Mouse (Mus musculus): Measurements from ENCODE around the gene Uvrag.
"Not testable (repeated sequence)": the region's sequence is repeated elsewhere in the genome, so short reads cannot be mapped to it uniquely, and the experiment has no call there.

Uvrag gene

DNA sequence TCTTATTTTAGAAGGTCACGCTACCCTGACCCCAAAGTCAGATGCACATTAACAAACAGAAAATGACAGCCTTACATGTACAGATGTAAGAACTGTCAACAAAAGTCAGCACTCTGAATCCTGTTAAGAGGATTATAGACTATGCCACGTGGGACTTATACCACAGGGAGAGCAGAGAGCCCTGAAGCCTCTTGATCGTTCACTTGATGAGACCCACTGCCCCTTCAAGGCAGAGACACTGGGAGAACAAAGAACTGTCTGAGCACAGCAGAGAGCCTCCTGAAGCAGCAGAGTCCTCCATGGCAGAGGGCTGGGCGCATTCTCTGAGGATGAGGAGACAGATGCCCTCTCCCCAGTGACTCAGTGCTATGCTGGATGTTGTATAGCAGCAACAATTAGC, 166.4 kb downstream of the Uvrag start:
- DNase-seq (ENCODE audit: low spot score) = no peak

DNA sequence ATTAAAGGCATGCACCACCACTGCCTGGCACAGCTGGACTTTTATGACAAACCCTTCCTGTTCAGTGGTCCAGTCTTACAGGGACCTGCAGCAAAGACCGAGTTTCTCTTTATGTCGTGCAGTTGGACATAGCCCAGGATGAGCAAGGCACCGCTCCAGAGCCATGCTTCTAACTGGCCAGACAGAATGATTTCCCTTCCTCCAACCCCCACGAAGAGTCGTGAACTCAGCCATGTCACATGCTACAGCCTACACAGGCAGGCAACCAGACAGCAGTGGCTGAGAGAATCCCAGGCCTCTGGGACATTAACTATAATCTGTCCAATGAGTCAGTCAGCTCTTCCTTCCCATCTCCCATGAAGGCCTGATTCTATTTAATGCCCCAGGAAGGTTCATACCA, 170.2 kb downstream of the Uvrag start:
- DNase-seq (ENCODE audit: low spot score) = no peak

DNA sequence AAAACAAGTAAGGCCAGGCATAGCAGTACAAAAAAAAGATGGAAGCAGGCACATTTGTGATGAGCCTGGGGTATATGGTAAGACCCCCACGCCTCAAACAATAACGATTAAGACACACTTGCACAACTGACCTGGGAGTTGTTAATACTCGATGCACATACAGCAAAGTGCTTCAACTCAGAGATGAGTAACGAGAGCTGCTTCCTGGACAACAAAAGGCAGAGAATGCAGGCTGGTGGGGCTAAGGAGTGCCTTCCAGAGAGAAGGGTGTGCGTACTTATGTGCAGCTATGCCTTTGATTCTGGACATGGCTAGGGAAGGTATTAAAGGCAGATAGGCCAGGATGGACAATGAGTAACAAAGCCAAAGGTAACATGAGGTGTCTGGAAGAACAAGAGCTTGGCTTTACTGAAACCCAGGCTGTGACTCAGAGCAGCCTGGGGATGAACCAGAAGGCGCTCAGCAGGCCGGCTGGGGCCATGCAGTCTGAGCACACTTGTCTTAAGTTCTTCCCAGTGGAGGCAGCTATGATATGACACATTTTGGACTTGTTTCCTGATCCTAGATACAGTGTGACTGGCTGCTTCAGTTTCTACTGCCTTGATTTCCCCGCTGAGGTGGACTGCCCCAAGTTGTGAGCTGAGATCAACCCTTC, 172.1 kb downstream of the Uvrag start:
- no peak for DNase-seq (ENCODE audit: low spot score)

DNA sequence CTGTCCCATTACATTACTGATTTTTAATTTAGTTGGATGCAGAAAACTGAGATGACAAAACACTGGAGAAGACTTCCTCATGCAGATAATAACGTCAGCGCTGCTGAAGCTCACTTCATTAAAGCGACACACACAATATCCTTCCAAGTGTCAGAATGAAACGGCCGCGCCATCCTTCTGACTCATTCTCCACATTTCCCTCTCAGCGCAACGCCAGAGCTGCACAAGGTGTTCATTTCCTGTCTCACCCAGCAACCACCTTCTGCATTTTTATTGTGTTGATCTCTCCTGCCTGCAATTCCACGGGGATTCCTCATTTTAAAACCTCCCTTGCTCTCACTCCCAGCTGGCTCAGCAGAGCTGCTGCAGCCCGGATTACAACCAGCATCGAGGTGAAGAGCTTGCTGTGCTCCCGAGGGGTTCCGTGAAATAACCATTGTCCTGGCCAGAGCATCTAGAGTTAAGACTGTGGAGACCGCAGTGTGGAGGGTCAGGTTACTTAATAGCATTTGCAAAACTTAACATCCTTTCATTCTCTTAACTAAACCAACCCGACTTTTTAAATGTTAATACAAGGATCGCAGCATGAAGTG, 172.8 kb downstream of the Uvrag start:
- no peak for DNase-seq (ENCODE audit: low spot score)

DNA sequence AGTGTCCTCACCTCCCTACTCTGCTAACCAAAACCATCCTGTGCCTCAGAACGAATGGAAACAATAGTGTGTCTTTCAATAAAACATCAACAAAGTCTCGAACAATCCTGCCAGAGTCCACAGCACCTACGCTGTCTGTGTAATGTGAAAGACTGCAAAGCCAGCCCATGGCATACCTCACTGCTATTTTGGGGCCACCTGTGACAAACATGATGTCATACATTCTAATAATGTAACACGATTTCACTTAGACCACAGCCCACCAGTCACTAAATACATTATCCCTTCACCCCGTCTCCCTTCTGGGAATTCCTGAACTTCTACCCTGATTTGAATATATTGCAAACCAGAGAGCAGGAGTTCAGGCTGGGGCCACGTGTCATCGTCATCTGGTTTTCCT, 173.3 kb downstream of the Uvrag start:
- no peak for DNase-seq (ENCODE audit: low spot score)

DNA sequence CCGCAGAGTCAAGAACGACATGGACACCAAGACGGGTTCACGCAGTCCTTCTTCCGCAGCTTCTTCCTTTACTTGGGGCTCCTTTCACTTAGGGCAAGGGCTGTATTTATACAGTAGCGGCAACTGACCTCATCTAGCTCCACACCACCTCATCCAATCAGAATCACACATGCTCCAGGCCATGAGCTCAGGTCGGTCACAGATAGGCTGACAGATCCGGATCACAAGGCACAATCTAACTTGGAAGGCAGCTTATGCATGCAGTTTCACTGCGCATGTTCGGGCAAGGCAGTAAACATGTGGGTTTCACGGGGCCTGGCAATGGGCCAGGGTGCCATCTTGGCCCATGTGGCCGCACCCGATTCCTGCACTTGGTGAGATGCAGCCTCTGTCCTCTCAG, 177.4 kb downstream of the Uvrag start:
- DNase-seq (ENCODE audit: low spot score) = not testable (repeated sequence)

DNA sequence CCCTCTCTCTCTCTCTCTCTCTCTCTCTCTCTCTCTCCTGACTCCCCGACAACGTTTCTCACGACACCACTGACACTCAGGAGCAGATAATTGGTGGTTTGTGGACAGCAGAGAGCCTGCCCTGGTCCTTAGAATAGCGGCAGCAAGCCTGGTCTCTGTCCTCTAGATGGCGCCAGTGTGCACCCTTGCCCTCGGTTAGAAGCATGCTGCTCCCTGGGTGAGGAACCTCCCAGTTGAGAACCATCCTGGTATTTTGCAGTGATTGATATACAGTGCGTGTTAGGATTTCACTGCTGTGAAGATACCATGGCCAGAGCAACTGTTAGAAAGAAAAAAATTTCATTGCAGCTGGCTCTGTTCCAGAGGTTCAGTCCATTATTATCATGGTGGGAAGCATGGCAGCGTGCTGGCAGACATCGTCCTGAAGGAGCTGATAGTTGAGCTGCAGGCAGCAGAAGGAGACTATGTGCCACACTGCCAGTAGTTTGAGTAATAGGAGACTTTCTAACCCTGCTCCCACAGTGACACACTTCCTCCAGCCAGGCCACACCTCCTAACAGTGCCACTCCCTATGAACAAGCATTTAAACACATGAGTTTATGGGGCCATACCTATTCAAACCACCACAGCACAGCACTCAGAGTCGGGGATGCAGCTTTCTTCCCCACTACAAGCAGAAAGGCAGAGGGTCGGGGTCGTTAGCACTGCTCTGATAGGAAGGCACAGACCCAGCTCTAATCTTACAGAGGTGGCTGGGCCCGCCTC, 178.2 kb downstream of the Uvrag start:
- peak; percentile 93 for DNase-seq (ENCODE audit: low spot score)

DNA sequence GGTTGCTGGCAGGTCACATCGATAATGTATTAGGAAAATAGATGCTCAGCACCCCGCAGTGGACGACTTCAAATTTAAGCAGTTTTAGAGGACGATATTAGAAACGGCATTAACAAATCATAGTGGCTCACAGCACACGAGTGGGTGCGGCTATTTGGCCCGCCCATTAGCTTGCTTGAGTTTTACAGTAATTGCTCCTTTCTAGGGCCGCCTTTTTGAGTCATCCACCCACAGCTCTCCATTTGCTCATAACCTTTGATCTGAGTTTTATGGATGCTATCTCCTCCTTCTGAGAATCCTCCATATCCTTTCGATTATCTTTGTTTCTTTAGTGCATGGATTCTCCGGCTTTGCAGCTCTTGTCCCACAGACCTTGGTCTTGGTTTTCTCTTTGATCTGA, 178.9 kb downstream of the Uvrag start:
- no peak for DNase-seq (ENCODE audit: low spot score)

DNA sequence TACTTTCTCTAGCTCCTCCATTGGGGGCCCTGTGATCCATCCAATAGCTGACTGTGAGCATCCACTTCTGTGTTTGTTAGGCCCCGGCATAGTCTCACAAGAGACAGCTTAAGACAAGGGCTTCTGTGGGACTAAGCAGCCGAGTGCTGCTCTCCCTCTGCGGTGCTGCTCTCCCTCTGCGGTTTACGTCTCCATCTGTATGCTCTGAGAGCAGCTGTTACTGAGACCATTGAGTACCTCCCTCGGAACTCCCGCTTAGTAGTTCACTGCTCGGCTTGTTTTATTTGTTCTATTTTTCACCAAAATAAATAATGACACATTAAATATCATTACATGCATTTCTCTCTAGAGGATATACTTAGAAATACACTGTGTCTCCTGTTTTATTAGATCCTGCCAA, 180.7 kb downstream of the Uvrag start:
- DNase-seq (ENCODE audit: low spot score) = no peak

DNA sequence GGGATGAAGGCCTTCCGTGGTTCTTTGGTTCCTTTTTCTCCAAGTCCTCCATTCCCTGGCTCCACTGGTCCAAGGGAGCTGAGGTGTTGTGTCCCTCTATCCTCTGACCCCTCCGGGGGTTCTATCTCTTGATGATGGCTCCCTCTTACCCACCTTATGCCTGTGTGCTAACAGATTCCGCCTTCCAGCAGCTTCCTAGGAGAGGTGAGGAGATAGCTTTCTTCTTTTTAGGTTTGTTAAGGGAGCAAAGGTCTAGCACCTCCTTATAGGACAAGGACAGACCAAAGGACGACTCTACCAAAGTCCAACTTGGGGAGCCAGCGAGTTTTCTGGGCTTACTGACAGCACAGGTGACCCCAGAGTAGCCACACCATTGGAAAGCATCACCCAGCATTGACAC, 181.7 kb downstream of the Uvrag start:
- no peak for DNase-seq (ENCODE audit: low spot score)

DNA sequence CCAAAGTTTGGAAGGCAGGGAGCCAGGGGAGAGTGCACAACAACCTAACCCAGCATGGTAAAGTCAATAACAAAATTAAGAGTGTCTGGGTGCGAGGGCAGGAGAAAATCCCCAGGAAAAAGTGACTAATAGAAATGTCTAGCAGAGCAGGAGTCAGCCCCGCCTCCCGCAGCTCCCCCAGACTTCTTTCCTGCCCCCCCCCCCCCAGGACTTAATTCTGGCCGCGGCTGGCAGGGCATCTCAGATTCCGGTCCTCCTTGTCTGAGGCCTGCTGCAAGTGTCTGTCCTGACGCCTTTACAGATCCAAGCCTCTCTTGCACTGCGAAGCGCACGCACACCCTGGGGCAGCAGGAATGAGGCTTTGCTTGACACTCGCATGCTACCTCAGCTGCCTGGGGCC, 182.8 kb downstream of the Uvrag start:
- peak; percentile 59 for DNase-seq (ENCODE audit: low spot score)

DNA sequence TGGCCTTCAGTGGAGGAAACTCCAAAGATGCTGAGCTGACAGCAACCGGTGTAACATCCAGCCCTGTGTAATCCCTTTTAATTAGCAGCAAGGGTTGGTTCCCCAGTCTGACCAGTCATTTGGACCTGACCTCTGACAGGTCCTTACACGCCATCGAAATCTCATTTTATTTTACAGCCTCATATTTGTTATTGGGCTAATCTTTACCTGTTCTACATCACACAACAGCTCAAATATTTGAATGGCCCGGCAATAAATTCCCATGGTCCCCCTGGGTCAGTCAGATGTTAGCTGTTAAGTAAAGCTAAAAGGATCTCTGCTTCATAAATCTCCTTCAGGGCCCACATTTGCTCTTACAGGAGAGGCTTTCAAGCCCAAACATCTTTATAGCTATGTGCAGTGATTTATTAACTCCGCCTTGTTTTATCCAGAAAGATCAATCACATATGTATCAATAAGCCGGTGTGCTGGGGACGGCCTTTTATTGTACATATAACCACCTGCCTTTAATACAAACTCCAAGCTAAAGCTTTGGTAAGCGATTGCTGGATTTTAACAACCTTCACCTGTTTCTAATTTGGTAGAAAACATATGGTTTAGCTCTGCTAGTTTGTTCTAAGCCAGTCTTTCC, 183.7 kb downstream of the Uvrag start:
- DNase-seq (ENCODE audit: low spot score) = no peak

DNA sequence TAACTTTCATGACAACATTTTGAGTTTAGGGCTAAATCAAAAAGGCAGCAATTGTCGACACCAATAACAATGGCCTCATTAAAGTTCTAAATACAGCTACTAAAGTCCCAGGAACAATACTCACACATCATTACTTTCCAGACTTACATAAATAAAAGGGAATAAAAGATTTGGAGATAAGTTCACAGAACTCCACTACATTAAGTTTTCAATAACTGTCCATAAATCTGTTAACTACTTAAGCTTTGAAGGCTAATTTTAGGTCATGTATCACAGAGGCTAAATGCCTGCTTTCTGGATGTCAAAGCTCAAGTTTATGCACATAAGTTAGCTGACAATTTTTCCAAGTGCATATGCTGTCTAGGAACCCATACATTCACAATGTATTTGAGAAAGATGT, 184.3 kb downstream of the Uvrag start:
- no peak for DNase-seq (ENCODE audit: low spot score)

DNA sequence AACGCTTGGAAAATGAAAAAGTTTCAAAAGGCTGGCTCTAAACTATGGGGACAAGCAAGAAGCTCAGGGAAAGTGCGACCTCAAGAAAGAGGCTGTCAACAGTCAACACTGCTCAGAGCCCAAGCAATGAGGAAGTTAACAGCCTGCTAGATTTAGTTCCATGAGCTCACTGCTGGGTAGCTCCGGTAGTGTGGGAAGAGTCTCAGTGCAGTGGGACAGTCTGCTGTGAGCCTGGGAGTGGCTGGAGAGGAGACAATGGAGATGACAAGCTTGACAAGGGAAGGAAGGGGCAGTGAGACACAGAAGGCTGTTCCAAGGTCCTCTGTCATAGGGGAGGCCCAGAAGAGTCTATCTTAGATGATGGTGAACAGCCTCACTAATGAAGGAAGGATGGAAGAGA, 187.3 kb downstream of the Uvrag start:
- DNase-seq (ENCODE audit: low spot score) = no peak

DNA sequence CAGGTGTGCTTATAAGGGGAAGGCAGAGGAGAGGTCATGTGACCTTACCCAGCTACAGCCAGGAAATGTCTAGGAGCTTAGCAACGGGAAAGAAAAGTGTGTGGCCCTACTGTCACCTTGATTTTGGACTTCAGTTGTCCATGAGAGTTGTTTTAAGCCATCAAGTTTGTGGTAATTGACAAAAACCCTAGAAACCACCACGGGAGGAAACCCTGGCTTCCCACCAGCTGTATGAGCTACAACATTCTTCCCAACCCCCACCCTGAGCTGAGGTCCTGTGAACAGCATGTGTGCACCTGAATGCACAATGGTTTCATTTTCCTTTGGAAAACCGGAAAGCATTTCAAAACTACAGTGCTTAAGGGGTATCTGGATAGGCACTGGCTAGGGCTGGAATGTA, 196.0 kb downstream of the Uvrag start:
- no peak for DNase-seq (ENCODE audit: low spot score)

DNA sequence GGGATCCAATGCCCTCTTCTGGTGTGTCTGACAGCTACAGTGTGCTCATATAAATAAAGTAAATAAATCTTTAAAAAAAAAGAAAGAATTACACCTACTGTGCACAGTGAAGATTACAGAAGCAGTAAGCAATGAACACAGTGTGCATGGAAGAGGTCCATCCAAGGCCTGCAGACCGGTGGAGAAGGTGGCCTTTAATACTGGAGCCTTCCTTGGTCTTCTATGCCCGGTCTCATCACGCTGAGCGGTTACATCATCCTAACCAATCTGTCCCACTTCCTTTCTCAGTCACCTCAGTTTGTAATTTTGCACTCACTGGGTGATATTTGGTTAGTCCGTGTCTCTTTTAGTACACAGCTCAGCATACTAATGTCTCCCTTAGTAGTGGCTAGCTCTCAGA, 197.3 kb downstream of the Uvrag start:
- DNase-seq (ENCODE audit: low spot score) = no peak

DNA sequence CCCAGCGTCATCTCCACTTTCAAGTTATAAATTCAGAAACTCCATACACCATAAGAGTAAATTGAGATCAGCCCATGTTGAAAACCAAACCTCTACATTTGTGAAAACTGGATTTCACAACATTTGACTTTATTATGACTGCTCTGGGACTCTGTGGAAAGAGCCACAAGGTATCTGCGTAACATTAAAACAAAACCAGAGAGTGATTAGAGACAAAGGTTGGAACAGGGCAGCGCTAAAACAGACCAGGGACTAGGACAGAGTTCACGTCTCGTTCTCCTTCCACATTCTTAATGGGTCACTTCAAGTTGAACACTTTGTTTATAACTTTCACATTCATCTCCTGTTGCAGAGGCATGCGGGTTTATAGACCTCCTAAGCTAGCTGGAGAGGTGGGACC, 198.2 kb downstream of the Uvrag start:
- DNase-seq (ENCODE audit: low spot score) = no peak

DNA sequence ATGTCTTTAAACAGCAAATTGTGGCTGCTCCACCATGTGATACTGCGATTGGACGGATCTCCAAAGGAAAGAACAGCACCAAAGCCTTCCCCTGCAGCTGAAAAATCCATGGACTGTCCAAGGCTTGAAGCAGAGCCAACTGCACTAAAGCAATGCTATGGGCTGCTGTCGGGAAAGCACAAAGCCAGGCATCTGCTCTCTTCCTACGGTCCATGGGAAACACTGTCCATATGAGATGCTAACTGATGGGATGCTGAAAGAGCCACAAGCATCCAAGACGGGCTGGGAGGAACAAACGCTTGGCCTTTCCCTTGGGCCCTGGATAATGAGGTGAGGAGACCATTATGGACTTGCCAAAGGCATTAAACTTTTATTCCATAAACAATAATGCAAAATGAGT, 201.7 kb downstream of the Uvrag start:
- no peak for DNase-seq (ENCODE audit: low spot score)

DNA sequence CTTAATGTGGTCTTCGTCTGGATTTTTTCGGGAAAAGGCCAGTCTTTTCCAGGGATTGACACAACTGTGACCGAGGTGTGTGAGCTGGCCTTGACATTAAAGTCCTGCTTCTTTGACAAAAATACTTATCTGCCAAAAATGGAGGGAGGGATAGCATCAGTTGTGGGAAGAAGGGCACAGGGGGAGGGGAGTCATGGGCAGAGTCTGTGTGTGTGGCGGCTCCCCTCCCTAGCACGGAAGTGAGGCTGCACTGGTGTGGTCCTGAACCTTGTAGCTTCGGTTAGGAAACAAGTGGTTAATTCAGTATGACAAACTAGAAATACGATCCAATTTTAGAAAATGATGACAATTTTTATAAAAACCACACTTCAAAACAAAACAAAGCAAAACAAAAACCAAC, 202.3 kb downstream of the Uvrag start:
- DNase-seq (ENCODE audit: low spot score) = no peak

DNA sequence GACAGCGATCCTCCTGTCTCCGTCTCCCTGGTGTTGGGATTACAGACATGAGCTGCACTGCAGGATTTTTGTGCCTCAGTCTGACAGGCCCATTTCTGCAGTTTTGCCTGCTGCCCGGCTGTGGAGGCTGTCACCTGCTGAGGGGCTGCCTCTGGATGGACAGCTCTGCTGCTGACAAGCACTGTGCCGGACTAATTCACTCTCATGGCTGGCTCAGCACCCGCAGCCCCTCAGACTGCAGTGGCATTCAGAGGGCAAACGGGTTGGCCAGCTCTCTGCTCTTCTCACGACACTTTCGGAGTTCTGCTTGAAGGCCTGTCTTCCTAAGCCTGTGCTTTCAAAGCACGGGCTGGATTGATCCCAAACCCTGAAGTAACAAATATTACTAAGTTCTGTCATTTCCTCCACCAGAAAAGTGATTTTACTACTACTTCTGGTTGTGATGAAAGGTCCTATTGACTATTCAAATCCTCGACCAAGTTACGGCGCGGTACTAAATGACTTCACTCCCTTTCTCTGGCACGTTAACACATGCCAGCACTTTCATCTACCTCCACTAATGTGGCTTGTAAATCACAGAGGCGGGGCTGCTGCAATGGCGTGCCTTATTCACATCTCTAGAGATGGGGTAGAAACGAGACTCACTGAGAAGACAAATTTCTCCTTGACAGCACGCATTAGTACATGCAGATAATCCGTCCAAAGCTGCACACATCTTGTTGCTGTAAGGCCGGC, 203.7 kb downstream of the Uvrag start:
- no peak for DNase-seq (ENCODE audit: low spot score)

DNA sequence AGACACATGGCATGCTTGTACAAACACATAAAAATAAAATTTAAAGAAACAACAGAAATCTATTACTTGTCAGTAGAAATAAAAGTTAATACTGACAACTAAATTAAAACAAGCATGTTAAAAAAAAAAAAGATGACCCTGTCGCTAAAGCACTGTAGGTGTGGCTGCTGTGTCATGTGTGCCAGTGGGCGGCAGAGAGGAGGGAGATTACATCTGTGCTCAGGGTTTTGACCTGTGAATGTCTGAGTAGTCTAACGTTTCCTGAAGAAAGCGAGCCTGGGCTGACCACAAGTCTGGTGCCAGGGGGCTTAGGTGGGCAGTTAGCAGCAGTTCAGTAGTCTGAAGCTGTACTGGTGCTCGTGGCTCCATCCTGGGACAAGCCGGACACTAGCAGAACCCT, 205.2 kb downstream of the Uvrag start:
- DNase-seq (ENCODE audit: low spot score) = no peak

DNA sequence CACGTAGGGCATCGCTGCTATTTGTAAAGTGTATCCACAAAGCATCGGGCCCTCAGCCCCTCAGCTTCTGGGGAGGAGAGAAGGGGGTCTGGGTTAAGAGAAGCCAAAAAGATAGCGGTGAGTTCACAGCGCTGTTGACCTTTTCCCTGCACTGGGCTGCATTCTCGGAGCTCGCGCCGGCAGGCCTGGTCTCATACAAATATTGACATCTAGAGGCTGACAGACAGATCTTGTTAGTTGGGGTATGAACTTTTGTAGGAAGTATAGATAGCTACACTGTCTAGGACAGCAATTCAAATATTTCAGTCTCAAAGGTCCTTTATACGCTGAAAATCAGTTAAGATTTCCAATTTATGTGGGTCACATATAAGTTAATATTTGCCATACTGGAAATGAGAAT, 205.7 kb downstream of the Uvrag start:
- DNase-seq (ENCODE audit: low spot score) = peak; percentile 35

Measured in embryo, embryonic 10 days (tissue).